Mouse (Mus musculus) megakaryocyte, adult 5-6 weeks (primary cell): ENCODE results near the gene Gucy2f. TPM values are rescaled to one million over a fixed set of nuclear protein-coding genes. Genes with fewer than 3 reads are reported as not detected.

Experiments used
- total RNA-seq, 2 experiments: library from RNA; stranded (forward) in 1 of 2; stranded (reverse) in 1 of 2; fragments of 153-499, 151-499 nt in 1 of 2; fragments of 221-1000, 200-1000 nt in 1 of 2; gene quantifications; 2 replicates each; pipeline versions ENCODE4 v1.2.3 to v1.2.4; 2015 to 2017

Gucy2f gene
- total RNA-seq, 2 experiments from 2014 or later: not detected

Other genes starting within 250 kb of the Gucy2f start
- 25.8 and 29.4 TPM in 2 replicates for gene Nxt2, start 29.8 kb upstream of the Gucy2f start, total RNA-seq (2015)
- 28.8 and 34.7 TPM in 2 replicates for gene Nxt2, start 29.8 kb upstream of the Gucy2f start, total RNA-seq (2017)
- not detected in 2 replicates for gene Kcne1l, start 109.4 kb upstream of the Gucy2f start, total RNA-seq (2015)
- gene Kcne1l, start 109.4 kb upstream of the Gucy2f start, total RNA-seq (2017): not detected in 2 replicates
- gene Acsl4, start 193.6 kb upstream of the Gucy2f start, total RNA-seq (2015): 31.9 and 32.0 TPM in 2 replicates
- gene Acsl4, start 193.6 kb upstream of the Gucy2f start, total RNA-seq (2017): 29.6 and 33.1 TPM in 2 replicates